Mouse (Mus musculus) liver, adult (tissue): Measurements from ENCODE around the gene Romo1.

Source experiments
- GATA4 ChIP-seq: IDR thresholded peaks from 2 replicates; pipeline ENCODE4 v1.6.1; 2014; ENCODE audit warnings: mild to moderate bottlenecking, low read length; ENCODE audit not compliant: insufficient replicate concordance

The Romo1 gene

DNA sequence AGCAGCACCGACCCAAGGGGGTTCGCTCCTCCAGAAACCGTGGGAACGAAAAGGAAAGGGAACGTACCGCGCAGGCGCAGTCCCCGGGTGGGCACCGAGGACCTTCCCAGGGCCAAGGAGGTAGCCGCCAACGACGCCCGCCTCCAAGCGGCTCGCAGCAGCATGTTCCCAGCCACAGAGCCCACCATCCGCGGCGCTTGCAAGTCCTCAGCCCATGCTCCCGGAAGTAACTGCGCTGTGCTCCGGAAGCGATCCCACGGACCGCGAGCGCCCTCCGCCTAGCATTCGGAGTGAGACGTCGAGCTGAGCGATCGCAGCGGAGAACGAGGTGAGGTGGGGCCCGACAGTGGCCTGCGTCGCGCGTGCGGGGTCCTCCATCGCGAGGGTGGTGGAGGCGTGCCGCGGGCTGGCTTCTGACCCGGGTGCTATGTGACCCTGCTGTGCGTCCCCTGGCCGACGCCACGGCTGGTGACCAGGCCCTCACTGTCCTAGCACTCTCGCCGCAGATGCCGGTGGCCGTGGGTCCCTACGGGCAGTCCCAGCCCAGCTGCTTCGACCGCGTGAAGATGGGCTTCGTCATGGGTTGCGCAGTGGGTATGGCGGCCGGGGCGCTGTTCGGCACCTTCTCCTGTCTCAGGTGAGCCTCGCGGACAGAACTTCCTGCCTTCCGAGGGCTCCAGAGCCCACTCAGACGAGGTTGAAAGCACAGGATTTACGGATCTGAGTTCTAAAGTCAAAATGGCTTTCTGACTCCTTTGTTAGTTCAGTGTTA lies at the start of gene Romo1, which contains the start of gene Nfs1:
Gene Romo1, plus strand, starts transcription at position 87 of the 772 bp plus-strand sequence.
Gene Nfs1, minus strand, starts transcription at position 234 of the 772 bp plus-strand sequence.
- peak; percentile 47; the same call in 1 of the 2 replicates for TF ChIP-seq GATA4

DNA sequence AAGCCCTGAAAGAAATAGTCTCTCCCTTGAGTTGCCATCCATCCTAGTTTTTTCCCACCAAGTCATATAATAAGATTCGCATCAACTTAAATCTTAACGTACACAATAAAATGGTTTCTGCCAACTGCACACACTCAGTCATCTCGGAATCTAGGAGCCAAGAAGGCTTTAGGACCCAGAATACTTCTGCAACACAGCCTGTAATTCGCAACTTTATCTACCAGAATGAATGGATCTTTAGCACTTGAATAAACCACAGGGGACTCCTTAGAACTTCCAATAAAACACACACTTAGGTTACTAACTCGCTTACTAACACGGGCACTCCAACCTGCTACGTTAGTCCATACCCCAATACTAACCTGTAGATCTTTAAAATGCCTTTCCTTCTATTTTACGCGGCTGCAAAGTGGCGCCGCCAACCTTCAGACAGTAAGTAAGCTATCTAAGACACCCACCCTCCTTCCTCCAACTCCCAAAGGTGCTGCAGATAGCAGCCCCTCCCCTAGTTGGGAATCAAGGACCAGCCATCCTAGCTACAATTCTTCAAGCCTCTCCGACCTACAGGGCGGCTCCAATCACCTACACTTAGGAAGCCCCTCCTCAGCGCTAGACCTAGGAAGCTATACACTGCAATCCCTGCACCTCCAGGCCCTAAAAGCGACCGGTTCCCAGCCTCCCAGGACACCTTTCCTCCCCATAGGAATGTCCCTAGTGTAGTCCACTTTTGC lies 33.0 kb upstream of the Romo1 start:
- TF ChIP-seq GATA4: no peak

DNA sequence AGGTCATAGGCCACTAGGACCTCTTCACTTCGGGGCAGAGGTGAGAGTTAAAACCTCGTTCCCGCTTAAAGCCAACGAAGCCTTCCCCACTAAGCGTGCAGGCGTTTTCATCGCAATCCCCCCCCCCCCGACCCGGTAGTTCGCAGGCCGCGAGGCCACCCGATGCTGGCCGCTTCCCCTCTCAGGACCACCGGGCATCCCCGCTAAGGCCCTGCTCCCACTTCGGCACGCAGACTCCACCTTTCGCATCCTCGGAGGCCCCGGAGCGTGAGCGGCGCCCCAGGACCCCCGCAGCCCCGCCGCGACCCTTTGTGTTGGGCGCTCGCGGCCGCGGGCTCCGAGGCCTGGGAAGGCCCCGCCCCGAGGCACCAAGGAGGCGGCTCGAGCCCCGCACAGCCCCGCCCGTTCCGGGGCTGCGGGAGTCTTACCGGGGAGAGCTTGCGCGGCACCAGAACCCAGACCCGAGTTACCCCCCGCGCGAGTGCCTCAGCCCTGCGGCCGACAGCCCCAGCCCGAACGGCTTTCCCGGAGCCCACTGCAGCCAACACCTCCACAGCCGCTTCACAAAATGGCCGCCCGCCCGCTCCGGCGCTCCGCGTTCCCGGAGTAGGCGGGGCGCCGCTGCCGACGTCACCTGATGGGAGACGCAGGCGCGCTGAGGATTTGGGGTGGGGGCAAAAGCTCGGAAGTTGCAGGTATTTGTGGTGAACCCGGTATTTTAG lies 32.3 kb upstream of the Romo1 start, which contains the start of the genes Cpne1 and Rbm12:
Gene Cpne1, minus strand, starts transcription at position 608 of the 722 bp plus-strand sequence.
Gene Rbm12, minus strand, starts transcription at position 621 of the 722 bp plus-strand sequence.
- no peak for TF ChIP-seq GATA4

DNA sequence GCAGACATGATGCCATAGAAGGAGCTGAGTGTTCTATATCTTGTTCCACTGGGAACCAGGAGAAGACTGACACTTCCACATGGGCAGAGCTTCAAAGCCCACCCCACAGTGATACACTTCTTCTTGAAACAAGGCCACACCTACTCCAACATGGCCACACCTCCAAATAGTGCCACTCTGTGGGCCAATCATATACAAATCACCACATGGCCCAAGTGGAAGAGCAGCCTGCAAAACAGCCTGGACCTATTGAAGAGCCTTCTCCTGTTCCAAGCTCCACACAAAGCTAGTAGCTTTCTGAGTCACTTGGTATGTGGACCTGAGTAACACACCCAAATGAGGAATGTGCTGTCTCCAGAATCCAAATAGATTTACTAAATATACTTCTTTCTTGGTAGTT lies 24.3 kb upstream of the Romo1 start:
- TF ChIP-seq GATA4: no peak

DNA sequence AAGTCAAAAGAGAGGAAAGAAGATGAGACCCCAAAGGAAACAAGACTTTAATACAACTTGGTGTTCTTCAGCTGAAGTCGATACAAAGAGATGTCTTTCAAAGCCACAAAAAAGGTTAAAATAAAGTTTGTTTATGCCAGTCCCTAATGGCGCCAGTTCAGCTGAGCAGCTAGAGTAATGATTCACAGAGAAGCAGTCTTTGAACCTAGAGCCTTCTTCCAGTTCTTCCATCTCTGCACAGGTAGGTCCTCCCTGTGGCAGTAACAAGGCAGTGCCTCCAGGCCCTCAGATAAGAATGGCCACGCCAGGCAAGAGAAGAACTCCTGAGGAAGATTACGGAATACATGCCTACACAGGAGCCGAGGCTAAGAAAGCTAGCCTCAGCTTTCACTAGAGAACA lies 20.1 kb upstream of the Romo1 start:
- no peak for TF ChIP-seq GATA4

DNA sequence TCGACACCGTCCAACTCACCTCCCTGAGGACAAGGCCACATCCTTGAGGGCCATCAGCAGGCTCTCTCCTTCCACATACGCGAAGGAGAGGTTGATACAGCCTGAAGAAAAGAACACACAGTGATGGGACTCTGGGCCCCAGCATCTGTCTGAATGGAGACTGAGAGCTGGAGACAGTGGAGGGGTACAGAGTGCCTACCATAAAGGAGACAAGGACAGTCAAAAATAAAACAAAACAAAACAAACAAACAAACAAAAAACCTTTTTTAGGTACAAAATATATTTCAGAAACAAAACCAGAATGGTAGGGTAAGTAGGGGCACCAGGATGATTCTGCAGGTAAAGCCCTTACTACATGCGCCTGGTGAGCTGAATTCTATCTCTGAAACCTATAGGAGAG lies 16.8 kb upstream of the Romo1 start, which contains the start of gene Gm28036:
Gene Gm28036, minus strand, starts transcription at position 101 of the 400 bp plus-strand sequence.
- TF ChIP-seq GATA4: no peak

DNA sequence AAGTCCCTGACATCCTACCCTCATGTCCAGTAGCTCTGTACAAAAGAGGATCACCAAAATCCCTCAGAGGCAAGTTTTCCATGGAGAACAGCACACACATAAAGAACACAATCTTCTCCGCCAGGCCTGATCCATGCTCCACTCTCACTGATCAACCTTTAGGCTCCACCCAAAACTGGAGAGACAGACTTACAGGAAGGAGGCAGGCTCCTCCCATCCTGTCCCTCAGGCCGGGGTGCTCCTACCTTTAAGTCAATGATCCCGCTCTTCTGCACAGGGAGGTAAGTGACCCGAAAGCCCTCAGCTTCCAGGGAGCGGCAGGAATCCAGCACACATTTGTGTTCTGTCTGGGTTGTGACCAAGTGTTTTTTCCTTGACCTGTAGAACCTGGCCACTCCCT lies 9.7 kb upstream of the Romo1 start:
- TF ChIP-seq GATA4: no peak

DNA sequence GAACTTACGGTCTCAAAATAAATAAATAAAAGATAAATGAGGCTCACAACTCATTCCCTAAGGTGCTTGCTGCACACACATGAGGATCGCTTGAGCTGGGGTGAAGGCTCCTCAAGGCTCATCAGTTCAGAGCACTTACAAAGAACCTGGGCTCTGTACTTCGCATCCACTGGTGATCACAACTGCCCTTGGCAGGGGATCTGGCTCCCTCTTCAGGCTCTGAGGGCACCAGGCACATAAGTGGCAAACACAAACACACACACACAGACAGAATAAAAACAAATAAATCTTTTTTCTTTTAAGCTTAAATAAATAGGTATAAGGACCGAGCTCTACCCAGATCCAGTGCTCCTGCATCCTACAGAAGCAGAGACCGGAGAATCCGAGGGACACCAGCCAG lies 8.1 kb upstream of the Romo1 start:
- no peak for TF ChIP-seq GATA4

DNA sequence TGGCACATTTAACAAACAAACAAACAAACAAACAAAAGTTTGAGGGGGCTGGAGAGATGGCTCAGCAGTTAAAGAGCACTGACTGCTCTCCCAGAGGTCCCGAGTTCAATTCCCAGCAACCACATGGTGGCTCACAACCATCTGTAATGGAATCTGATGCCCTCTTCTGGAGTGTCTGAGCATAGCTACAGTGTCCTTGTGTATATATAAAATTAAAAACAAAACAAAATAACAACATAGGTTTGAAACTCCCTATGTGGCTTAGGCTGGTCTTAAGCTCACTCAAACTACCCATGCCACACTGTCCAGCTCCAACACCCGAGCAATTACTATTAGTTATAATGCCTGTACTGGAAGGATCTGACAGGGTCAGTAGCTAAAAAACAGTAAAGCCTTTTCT lies 1.0 kb upstream of the Romo1 start:
- TF ChIP-seq GATA4: no peak

DNA sequence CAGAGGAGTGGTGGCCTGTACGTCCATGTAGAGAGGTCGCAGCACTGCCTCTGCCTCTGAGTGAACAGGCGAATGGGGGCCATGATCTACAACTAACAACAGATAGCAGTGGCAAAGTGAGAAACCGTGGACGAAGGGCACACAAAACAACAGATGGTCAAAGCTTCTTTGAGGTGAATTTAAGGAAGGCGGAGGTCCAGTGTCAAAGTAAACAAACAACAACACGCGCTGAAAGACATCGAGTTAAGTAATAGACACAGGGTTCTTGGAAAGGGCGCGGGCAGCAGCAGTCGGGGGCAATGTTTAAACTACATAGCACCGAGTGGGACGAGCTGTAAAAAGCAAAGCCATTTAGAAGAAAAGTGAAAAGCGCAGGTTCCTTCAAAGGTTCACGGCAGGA lies 472 bp upstream of the Romo1 start:
- TF ChIP-seq GATA4: no peak

DNA sequence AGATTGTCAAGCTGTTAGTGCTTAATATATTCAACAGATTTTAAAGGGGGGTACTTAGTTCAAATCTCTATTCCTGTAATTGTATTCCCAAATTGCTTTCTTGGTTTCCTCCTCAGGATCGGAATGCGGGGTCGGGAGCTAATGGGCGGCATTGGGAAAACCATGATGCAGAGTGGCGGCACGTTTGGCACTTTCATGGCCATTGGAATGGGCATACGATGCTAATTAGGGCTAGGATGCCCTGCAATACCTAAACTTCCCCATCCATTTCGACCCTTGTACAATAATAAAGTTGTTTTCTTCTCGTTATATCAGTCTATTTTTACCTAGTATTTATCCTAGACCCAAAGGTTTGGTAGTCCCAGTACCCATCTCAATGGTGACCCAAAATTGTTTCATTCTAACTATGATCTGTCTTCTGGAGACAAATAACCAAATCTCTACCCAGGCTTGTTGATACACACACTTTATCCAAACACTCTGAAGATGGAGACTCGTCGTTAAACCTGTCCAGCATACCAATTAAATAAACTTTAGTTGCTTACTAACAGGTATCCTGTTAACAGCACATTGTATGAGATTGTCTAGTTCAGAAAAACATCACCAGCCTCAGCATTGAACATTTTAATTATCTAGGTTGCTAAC lies 1.8 kb downstream of the Romo1 start:
- no peak for TF ChIP-seq GATA4

DNA sequence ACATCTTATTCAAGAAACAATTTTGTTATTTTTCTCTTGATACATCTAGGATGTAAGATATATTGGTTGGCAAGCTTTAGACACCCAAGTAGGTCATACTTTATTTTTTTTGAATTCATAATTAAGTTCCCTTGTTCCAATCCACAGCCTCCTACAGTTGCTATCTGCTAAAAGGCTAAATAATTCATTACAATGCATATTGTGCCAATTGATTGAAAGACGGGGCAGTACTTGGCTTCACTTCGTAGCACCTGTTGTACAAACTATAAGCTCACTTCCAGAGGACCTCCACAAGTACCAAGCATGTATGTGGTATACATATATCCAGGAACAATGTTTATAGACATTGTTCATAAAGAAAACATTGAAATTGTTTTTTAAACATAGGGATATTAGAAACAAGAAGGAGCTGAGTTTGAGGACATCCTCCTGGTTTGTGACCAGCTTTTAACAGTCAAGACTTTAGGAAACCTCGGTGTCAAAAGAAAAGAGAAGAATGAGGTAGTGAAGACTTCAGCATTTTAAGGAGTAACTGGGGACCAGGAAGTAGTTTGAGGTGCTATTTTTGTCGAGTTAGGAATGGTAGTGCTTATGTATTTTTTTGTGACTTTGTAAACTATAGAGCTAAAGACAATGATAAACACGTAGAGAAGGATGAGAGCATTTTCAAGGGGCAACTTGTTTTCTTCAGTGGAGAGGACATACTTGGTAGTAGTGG lies 2.6 kb downstream of the Romo1 start:
- TF ChIP-seq GATA4: no peak

DNA sequence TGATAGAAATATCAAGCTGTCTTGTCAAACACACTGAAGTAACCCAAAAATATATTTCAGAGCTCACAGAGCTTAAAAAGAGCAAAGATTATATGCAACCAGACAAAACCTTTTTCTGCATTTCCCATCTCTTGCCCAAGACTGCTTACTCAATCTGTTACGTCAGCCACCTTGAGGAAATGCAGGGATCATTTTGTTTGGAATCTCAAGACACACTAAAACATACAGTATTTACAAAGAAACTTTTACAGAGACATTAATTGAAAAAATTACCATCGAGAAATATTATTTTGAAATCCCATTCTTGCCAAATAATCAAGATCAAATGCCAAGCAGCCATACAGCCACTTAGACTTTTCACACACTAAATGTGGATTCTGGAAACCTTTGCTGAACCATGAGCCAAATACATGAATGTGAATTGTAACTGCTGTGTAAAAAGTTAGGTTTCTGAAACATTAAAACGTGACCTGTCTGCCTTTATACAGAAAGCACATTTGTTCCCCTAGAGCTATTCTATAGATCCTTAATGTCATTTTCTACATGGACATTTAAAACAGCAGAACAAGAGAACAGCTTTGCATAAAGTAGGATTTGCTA lies 3.6 kb downstream of the Romo1 start:
- no peak for TF ChIP-seq GATA4

DNA sequence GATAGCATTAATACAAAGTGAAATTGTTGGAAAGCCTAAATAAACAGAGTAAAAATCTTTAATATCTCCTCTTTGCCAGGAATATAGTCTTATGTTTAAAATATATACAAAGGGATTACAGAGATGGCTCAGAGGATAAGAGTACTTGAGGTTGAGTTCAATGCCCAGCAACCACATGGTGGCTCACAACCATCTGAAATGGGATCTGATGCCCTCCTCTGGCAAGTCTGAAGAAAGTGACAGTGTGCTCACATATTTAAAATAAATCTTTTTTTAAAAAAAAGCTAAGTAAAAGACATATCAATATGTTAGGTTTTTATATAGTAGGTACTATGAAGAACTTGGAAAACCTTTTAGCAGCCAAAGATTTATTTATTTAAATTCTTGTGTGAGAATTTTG lies 7.7 kb downstream of the Romo1 start:
- no peak for TF ChIP-seq GATA4

DNA sequence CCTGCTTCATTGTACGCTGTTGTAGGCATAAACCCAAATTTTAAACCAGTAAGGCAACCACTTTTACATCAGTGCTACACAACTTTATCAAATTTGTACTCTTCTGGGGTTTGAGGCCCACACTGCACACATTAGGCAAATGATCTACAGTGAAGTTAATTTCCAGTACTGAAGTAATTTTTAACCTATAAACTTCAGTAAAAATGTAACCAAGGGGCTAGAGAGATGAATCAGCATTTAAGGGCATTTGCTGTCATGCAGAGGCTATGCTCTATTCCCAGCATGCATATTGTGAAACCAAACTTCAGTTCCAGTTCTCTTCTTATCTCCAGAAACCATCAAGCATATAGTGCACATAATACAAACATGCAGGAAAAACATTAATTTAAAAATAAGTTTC lies 21.6 kb downstream of the Romo1 start:
- no peak for TF ChIP-seq GATA4

DNA sequence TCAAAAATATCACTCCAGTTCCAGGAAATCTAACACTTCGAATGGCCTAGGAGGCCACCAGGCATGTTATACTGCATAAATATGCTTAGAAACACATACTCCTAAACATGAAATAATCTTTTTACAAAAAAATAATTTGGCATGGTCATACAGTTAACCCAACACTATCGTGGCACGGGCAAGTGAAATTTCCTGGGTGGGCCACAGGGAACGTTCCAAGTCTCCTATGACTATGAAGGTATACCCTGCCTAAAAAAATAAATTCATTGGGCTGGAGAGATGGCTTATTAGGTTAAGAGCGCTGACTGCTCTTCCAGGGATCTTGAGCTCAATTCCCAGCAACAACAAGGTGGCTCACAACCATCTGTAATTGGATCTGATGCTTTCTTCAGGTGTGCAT lies 22.7 kb downstream of the Romo1 start:
- TF ChIP-seq GATA4: no peak
